8 mouse cellular contexts compared by ENCODE assay signal in genomic region chr1:182539023-182539940, GRCm38 (mm10). TPM values are rescaled to one million over a fixed set of nuclear protein-coding genes. Genes with fewer than 3 reads are reported as not detected.
DNase-seq lines count a peak whose midpoint lies in the region; ATAC-seq and TF ChIP-seq lines count a peak whose summit lies in the region.

No protein-coding gene starts in this region.

- ATAC-seq in intestine, postnatal 0 days = peak; percentile 71

- 17% methylated on average over 9 of the region's 9 CpGs for WGBS in intestine, postnatal 0 days

- intact Hi-C loops in left cerebral cortex, postnatal 36 days (cut with DNase I) = loop anchor here (1.0 to 10.0 kb wide), 4 partner anchors 49 to 644 kb away; partner anchors contain the start of gene Srp9

- H3K4me3 ChIP-seq in intestine, postnatal 0 days (ENCODE audit: low read depth, low read length) = 0 out of 2 replicates have a peak overlapping the region, but pooled peaks have one; percentile 13

- peak overlapping the region; percentile 55 for H3K4me2 ChIP-seq in intestine, postnatal 0 days (replicated peaks; ENCODE audit: low read depth)

- H3K36me3 ChIP-seq in intestine, postnatal 0 days (ENCODE audit: control insufficient read depth, insufficient read depth) = no peaks in the 10 kb centered on the region

- H3K9ac ChIP-seq in intestine, postnatal 0 days (ENCODE audit: low read depth, low read length) = no peak overlapping the region

- no peaks in the 10 kb centered on the region for H3K27me3 ChIP-seq in intestine, postnatal 0 days (replicated peaks; ENCODE audit: control insufficient read depth, insufficient read depth, low read length)

- no peaks in the 10 kb centered on the region for H3K9me3 ChIP-seq in intestine, postnatal 0 days (ENCODE audit: control insufficient read depth)

- H3K27ac ChIP-seq in intestine, postnatal 0 days (ENCODE audit: low read depth, low read length) = no peak overlapping the region

- peak; percentile 57 to 67 for DNase-seq in urinary bladder, postnatal 4 days (ENCODE audit: low spot score in 2 of 2)
- no peak for DNase-seq in urinary bladder, postnatal 25 days (ENCODE audit: low spot score)
- peak; percentile 81 for DNase-seq in embryo, embryonic 9.5 days (ENCODE audit: extremely low spot score)
- DNase-seq in heart, adult 11 months = peak; percentile 96
- DNase-seq in left cerebral cortex, postnatal 36 days (ENCODE audit: low spot score in 2 of 2) = peak; percentile 63 to 70
- peak; percentile 87 for DNase-seq in mesoderm, embryonic 11.5 days (ENCODE audit: low read depth, low spot score)
- DNase-seq in right cerebral cortex, postnatal 4 days = peak; percentile 67

- no peaks in the 10 kb centered on the region for H3K4me1 ChIP-seq in intestine, postnatal 0 days (replicated peaks; ENCODE audit: control insufficient read depth, insufficient read depth, low read length)

- peak; percentile 80 for TF ChIP-seq CTCF in intestine, postnatal 0 days (IDR thresholded peaks at IDR 0.05; ENCODE audit: low read depth)

RNA-seq across cellular contexts. Expression of gene Capn2, which starts 21.9 kb away (rescaled TPM):
- 31.8 and 34.0 TPM in 2 replicates for polyA plus RNA-seq in intestine, postnatal 0 days (2015; fragmentation: Nextera tagmentation; extraction: Ambion mirVana)
- total RNA-seq in left cerebral cortex, postnatal 36 days (2021) = 10 to 100 TPM; 59.1 to 63.6 TPM

RNA-seq across cellular contexts. Expression of gene Capn8, which starts 25.5 kb away (rescaled TPM):
- 1.0 and 1.4 TPM in 2 replicates for polyA plus RNA-seq in intestine, postnatal 0 days (2015; fragmentation: Nextera tagmentation; extraction: Ambion mirVana)
- total RNA-seq in left cerebral cortex, postnatal 36 days (2021) = not detected
